Comparison of ENCODE assay signal across 13 mouse cellular contexts in genomic region chr1:164586066-164586989, GRCm38 (mm10).
A peak's percentile ranks its signal among the peaks of the same experiment; 100 is the strongest.
DNase-seq lines count a peak whose midpoint lies in the region; ATAC-seq and TF ChIP-seq lines count a peak whose summit lies in the region.
"Had no signal": no experiment of that assay in that cellular context is flagged by ENCODE, and none has a peak within 500 bp of the region (broad histone marks: within the 10 kb centered on the region; RNA-seq: fewer than 3 reads in every experiment).

No protein-coding gene starts in this region.

- H3K4me3 ChIP-seq in liver, adult 2 months (ENCODE audit: insufficient read depth, low read depth, low read length): no peak overlapping the region
- H3K4me3 ChIP-seq in liver, embryonic 11.5 days (ENCODE audit: low read depth, low read length): no peak overlapping the region
- H3K4me3 ChIP-seq in hindbrain, embryonic 11.5 days (ENCODE audit: low read depth, low read length): no peak overlapping the region
- H3K4me3 ChIP-seq: embryonic facial prominence, embryonic 12.5 days; limb, embryonic 15.5 days; midbrain, embryonic 12.5 days had no signal

- TF ChIP-seq CTCF in liver, adult 2 months (IDR thresholded peaks at IDR 0.05; ENCODE audit: low read depth, low read length): no peak

- H3K27ac ChIP-seq in liver, adult 2 months (replicated peaks; ENCODE audit: insufficient read depth, low read depth, low read length): no peak overlapping the region
- no peak overlapping the region for H3K27ac ChIP-seq in liver, embryonic 11.5 days (ENCODE audit: low read depth, low read length)
- H3K27ac ChIP-seq in hindbrain, embryonic 11.5 days (ENCODE audit: low read depth, low read length): no peak overlapping the region
- H3K27ac ChIP-seq: embryonic facial prominence, embryonic 12.5 days; limb, embryonic 15.5 days; midbrain, embryonic 12.5 days had no signal

- H3K79me2 ChIP-seq in liver, adult 2 months (ENCODE audit: control insufficient read depth, insufficient read depth, low read length): no peaks in the 10 kb centered on the region

- TF ChIP-seq POLR2A in liver, adult 2 months (IDR thresholded peaks at IDR 0.05; ENCODE audit: extremely low read depth, insufficient read depth, low read length): no peak

- H3K36me3 ChIP-seq in liver, adult 2 months (ENCODE audit: control insufficient read depth, insufficient read depth, low read length): no peaks in the 10 kb centered on the region
- H3K36me3 ChIP-seq in liver, embryonic 11.5 days (ENCODE audit: control insufficient read depth, insufficient read depth, low read length): no peaks in the 10 kb centered on the region
- no peaks in the 10 kb centered on the region for H3K36me3 ChIP-seq in hindbrain, embryonic 11.5 days (ENCODE audit: control insufficient read depth, insufficient read depth, low read length)
- H3K36me3 ChIP-seq: embryonic facial prominence, embryonic 12.5 days; limb, embryonic 15.5 days; midbrain, embryonic 12.5 days had no signal

- no peaks in the 10 kb centered on the region for H3K27me3 ChIP-seq in liver, adult 2 months (ENCODE audit: control insufficient read depth, insufficient read depth, low read length)
- no peaks in the 10 kb centered on the region for H3K27me3 ChIP-seq in liver, embryonic 11.5 days (replicated peaks; ENCODE audit: control insufficient read depth, insufficient read depth, low read length)
- no peaks in the 10 kb centered on the region for H3K27me3 ChIP-seq in hindbrain, embryonic 11.5 days (ENCODE audit: control insufficient read depth, insufficient read depth, low read length)
- H3K27me3 ChIP-seq: embryonic facial prominence, embryonic 12.5 days; limb, embryonic 15.5 days; midbrain, embryonic 12.5 days had no signal

- H3K9me3 ChIP-seq in liver, embryonic 11.5 days (ENCODE audit: control insufficient read depth, low read length): no peaks in the 10 kb centered on the region
- no peaks in the 10 kb centered on the region for H3K9me3 ChIP-seq in hindbrain, embryonic 11.5 days (ENCODE audit: control insufficient read depth, low read length)
- H3K9me3 ChIP-seq: embryonic facial prominence, embryonic 12.5 days; limb, embryonic 15.5 days; midbrain, embryonic 12.5 days had no signal

- no peaks in the 10 kb centered on the region for H3K4me1 ChIP-seq in liver, adult 2 months (ENCODE audit: control insufficient read depth, insufficient read depth, low read length)
- H3K4me1 ChIP-seq in liver, embryonic 11.5 days (replicated peaks; ENCODE audit: control insufficient read depth, insufficient read depth, low read length): no peaks in the 10 kb centered on the region
- H3K4me1 ChIP-seq in hindbrain, embryonic 11.5 days (replicated peaks; ENCODE audit: control insufficient read depth, insufficient read depth, low read length): no peaks in the 10 kb centered on the region
- H3K4me1 ChIP-seq: embryonic facial prominence, embryonic 12.5 days; limb, embryonic 15.5 days had no signal

- WGBS in liver, adult 2 months: 44% methylated on average over 11 of the region's 11 CpGs
- 42% methylated on average over 11 of the region's 11 CpGs for WGBS in liver, embryonic 11.5 days
- WGBS in hindbrain, embryonic 11.5 days: 62% methylated on average over 11 of the region's 11 CpGs

- peak; percentile 21 for DNase-seq in liver, adult 2 months (ENCODE audit: extremely low read depth, low read depth, low spot score)
- DNase-seq in liver, embryonic 11.5 days (ENCODE audit: low spot score): no peak
- peak; percentile 19 for DNase-seq in gonadal fat pad, adult 2 months (ENCODE audit: low read depth)
- peak; percentile 42 to 55 for DNase-seq in layer of hippocampus, postnatal 10 days (ENCODE audit: low spot score in 2 of 2)
- peak; percentile 26 for DNase-seq in right cerebral cortex, postnatal 14 days
- DNase-seq in hindbrain, embryonic 11.5 days (ENCODE audit: low spot score): no peak
- no peak for DNase-seq in adipocyte (ENCODE audit: low spot score)
- DNase-seq in kidney, postnatal 25 days: no peak
- DNase-seq: adrenal gland, postnatal 25 days; thymus, postnatal 4 days had no signal

- no peak for ATAC-seq in liver, embryonic 11.5 days (replicated peaks; ENCODE audit: low FRiP score)
- no peak for ATAC-seq in hindbrain, embryonic 11.5 days (ENCODE audit: low FRiP score)

- H3K4me2 ChIP-seq in liver, embryonic 11.5 days: no peak overlapping the region
- no peak overlapping the region for H3K4me2 ChIP-seq in hindbrain, embryonic 11.5 days (replicated peaks; ENCODE audit: low read depth, low read length)
- H3K4me2 ChIP-seq: embryonic facial prominence, embryonic 12.5 days; limb, embryonic 15.5 days; midbrain, embryonic 12.5 days had no signal

- H3K9ac ChIP-seq in liver, adult 2 months (ENCODE audit: low read depth, low read length): no peak overlapping the region
- H3K9ac ChIP-seq in liver, embryonic 11.5 days (ENCODE audit: low read depth, low read length): no peak overlapping the region
- no peak overlapping the region for H3K9ac ChIP-seq in hindbrain, embryonic 11.5 days (ENCODE audit: low read depth, low read length)
- H3K9ac ChIP-seq: embryonic facial prominence, embryonic 12.5 days; limb, embryonic 15.5 days; midbrain, embryonic 12.5 days had no signal

Comparison
In these comparisons a context has a peak if more than half of its experiments do, and no peak if none do; other contexts are left out.
1. DNase-seq: peak in liver, adult 2 months (single experiment), gonadal fat pad, adult 2 months (single experiment), layer of hippocampus, postnatal 10 days (2 of 2) and right cerebral cortex, postnatal 14 days (single experiment); none in liver, embryonic 11.5 days (single experiment), hindbrain, embryonic 11.5 days (single experiment), adipocyte (single experiment) and kidney, postnatal 25 days (0 of 2).